Mouse (Mus musculus) MEL (cell line): ENCODE data around the gene Pkd1. TPM values are rescaled to one million over a fixed set of nuclear protein-coding genes. Genes with fewer than 3 reads are reported as not detected.

Experiments
- DNase-seq: peaks from one replicate; pipeline ENCODE4 v3.0.0; 2011; ENCODE audit warnings: low read depth, low spot score
- H3K27ac ChIP-seq: 2 replicates; pipeline ENCODE4 v1.5.1; 2012; ENCODE audit warnings: low read depth, mild to moderate bottlenecking, control low read depth, low read length, moderate library complexity; ENCODE audit not compliant: control insufficient read depth
- H3K27me3 ChIP-seq, 2 experiments: fragments of 150-350 bp in 1 of 2; sonication (generic) in 1 of 2; 2 replicates each; pipeline ENCODE4 v1.6.1; 2012; ENCODE audit warnings: low read length in 2 of 2, mild to moderate bottlenecking in 2 of 2, improper control_type of control experiment in 1 of 2, moderate library complexity in 1 of 2; ENCODE audit not compliant: insufficient read depth in 2 of 2, control insufficient read depth in 1 of 2
- H3K36me3 ChIP-seq, 2 experiments: 2 replicates each; pipeline ENCODE4 v1.6.1; 2012 to 2014; ENCODE audit warnings: low read length in 2 of 2, improper control_type of control experiment in 1 of 2, inconsistent platforms in 1 of 2, mild to moderate bottlenecking in 1 of 2; ENCODE audit not compliant: insufficient read depth in 2 of 2, control insufficient read depth in 1 of 2
- H3K4me1 ChIP-seq, 2 experiments: fragments of 150-350 bp in 1 of 2; sonication (generic) in 1 of 2; 2 replicates each; pipeline ENCODE4 v1.6.1; 2012; ENCODE audit warnings: low read length in 2 of 2, improper control_type of control experiment in 1 of 2, mild to moderate bottlenecking in 1 of 2; ENCODE audit not compliant: insufficient read depth in 2 of 2, control insufficient read depth in 1 of 2
- H3K4me3 ChIP-seq, 2 experiments: fragments of 150-350 bp in 1 of 2; sonication (generic) in 1 of 2; 2 replicates each; pipeline ENCODE4 v1.5.1; 2012; ENCODE audit warnings: low read depth in 2 of 2, low read length in 2 of 2, mild to moderate bottlenecking in 2 of 2, moderate library complexity in 2 of 2, control low read depth in 1 of 2, improper control_type of control experiment in 1 of 2; ENCODE audit not compliant: control insufficient read depth in 1 of 2, insufficient read depth in 1 of 2
- H3K79me2 ChIP-seq: 2 replicates; pipeline ENCODE4 v1.6.1; 2012; ENCODE audit warnings: mild to moderate bottlenecking, low read length, moderate library complexity; ENCODE audit not compliant: control insufficient read depth, poor library complexity, insufficient read depth
- H3K9ac ChIP-seq: 2 replicates; pipeline ENCODE4 v1.6.1; 2012; ENCODE audit warnings: low read depth, mild to moderate bottlenecking, control low read depth, low read length, moderate library complexity; ENCODE audit not compliant: control insufficient read depth, poor library complexity, severe bottlenecking
- H3K9me3 ChIP-seq: fragments of 150-350 bp; sonication (generic); replicated peaks from 2 replicates; pipeline ENCODE4 v1.6.1; 2012; ENCODE audit warnings: mild to moderate bottlenecking, low read length, improper control_type of control experiment, moderate library complexity; ENCODE audit not compliant: insufficient read depth
- BHLHE40 ChIP-seq: IDR thresholded peaks from 2 replicates; pipeline ENCODE4 v1.6.1; 2012; ENCODE audit warnings: low read depth, mild to moderate bottlenecking, inconsistent platforms, low read length, improper control_type of control experiment, borderline replicate concordance
- E2F4 ChIP-seq: IDR thresholded peaks from 2 replicates; pipeline ENCODE4 v1.6.1; 2011; ENCODE audit warnings: low read depth, low read length, improper control_type of control experiment, borderline replicate concordance
- ETS1 ChIP-seq: IDR thresholded peaks from 2 replicates; pipeline ENCODE4 v1.6.1; 2012; ENCODE audit warnings: low read depth, mild to moderate bottlenecking, inconsistent platforms, low read length, improper control_type of control experiment, moderate library complexity
- GATA1 ChIP-seq: IDR thresholded peaks from 2 replicates; pipeline ENCODE4 v1.6.1; 2011; ENCODE audit warnings: low read depth, low read length, improper control_type of control experiment
- HCFC1 ChIP-seq: IDR thresholded peaks from 2 replicates; pipeline ENCODE4 v1.6.1; 2012; ENCODE audit warnings: low read depth, mild to moderate bottlenecking, inconsistent platforms, low read length, improper control_type of control experiment, moderate library complexity
- JUND ChIP-seq: IDR thresholded peaks from 2 replicates; pipeline ENCODE4 v1.6.1; 2011; ENCODE audit warnings: low read depth, mild to moderate bottlenecking, improper control_type of control experiment, low read length
- MEF2A ChIP-seq: IDR thresholded peaks from 2 replicates; pipeline ENCODE4 v1.6.1; 2014; ENCODE audit warnings: low read depth, mild to moderate bottlenecking, inconsistent platforms, low read length, improper control_type of control experiment; ENCODE audit not compliant: poor library complexity, insufficient replicate concordance, severe bottlenecking; ENCODE audit errors: extremely low read depth
- MYB ChIP-seq: IDR thresholded peaks from 2 replicates; pipeline ENCODE4 v1.6.1; 2011; ENCODE audit warnings: mild to moderate bottlenecking, low read depth, low read length, improper control_type of control experiment
- MYC ChIP-seq: IDR thresholded peaks from 2 replicates; pipeline ENCODE4 v1.6.1; 2011; ENCODE audit warnings: low read depth, mild to moderate bottlenecking, low read length, improper control_type of control experiment, moderate library complexity
- NELFE ChIP-seq: IDR thresholded peaks from 2 replicates; pipeline ENCODE4 v1.6.1; 2011; ENCODE audit warnings: low read depth, low read length, improper control_type of control experiment
- POLR2A ChIP-seq, 2 experiments: IDR thresholded peaks; 2 replicates each; pipeline ENCODE4 v1.6.1; 2011 to 2012; ENCODE audit warnings: low read length in 2 of 2, mild to moderate bottlenecking in 2 of 2, control low read depth in 1 of 2, improper control_type of control experiment in 1 of 2, low read depth in 1 of 2, moderate library complexity in 1 of 2; ENCODE audit not compliant: control insufficient read depth in 1 of 2, insufficient read depth in 1 of 2, poor library complexity in 1 of 2
- POLR2AphosphoS5 ChIP-seq: IDR thresholded peaks from 2 replicates; pipeline ENCODE4 v1.6.1; 2012; ENCODE audit warnings: low read depth, borderline replicate concordance, mild to moderate bottlenecking, inconsistent platforms, low read length, moderate library complexity, mixed read lengths
- RAD21 ChIP-seq: IDR thresholded peaks from 2 replicates; pipeline ENCODE4 v1.6.1; 2011; ENCODE audit warnings: mild to moderate bottlenecking, low read depth, low read length, improper control_type of control experiment
- TBP ChIP-seq: IDR thresholded peaks from 2 replicates; pipeline ENCODE4 v1.8.0; 2011; ENCODE audit warnings: low read depth, low read length, improper control_type of control experiment
- TCF12 ChIP-seq: IDR thresholded peaks from 2 replicates; pipeline ENCODE4 v1.6.1; 2014; ENCODE audit warnings: low read depth, mild to moderate bottlenecking, inconsistent platforms, low read length, improper control_type of control experiment, moderate library complexity
- UBTF ChIP-seq: IDR thresholded peaks from 2 replicates; pipeline ENCODE4 v1.6.1; 2012; ENCODE audit warnings: low read depth, mild to moderate bottlenecking, inconsistent platforms, low read length, improper control_type of control experiment, moderate library complexity, borderline replicate concordance; ENCODE audit not compliant: insufficient read depth
- ZKSCAN1 ChIP-seq: IDR thresholded peaks from 2 replicates; pipeline ENCODE4 v1.6.1; 2012; ENCODE audit warnings: low read depth, mild to moderate bottlenecking, inconsistent platforms, low read length, improper control_type of control experiment, moderate library complexity
- ZMIZ1 ChIP-seq: IDR thresholded peaks from 2 replicates; pipeline ENCODE4 v1.6.1; 2012; ENCODE audit warnings: low read depth, mild to moderate bottlenecking, inconsistent platforms, low read length, improper control_type of control experiment, moderate library complexity
- ZNF384 ChIP-seq: IDR thresholded peaks from 2 replicates; pipeline ENCODE4 v1.6.1; 2012; ENCODE audit warnings: low read depth, mild to moderate bottlenecking, inconsistent platforms, low read length, improper control_type of control experiment
- polyA plus RNA-seq, 2 experiments: library from polyadenylated mRNA; stranded (reverse) in 1 of 2; unstranded in 1 of 2; fragments of >175 nt in 1 of 2; fragments of >200 nt in 1 of 2; gene quantifications; 2 replicates each; pipeline versions ENCODE4 v1.2.1 to v1.2.4; 2012; ENCODE audit warnings: low replicate concordance in 2 of 2, low read depth in 1 of 2; ENCODE audit not compliant: insufficient read length in 2 of 2, insufficient read depth in 1 of 2, missing spikeins in 1 of 2
- total RNA-seq: library from RNA; depleted of rRNA; stranded (reverse); fragments of 300-350 nt; gene quantifications from 2 replicates; pipeline ENCODE4 v1.2.3, GENCODE M21; 2012

The Pkd1 gene
- total and polyA plus RNA-seq, 3 experiments: 10.6 to 10.7 TPM; not detected in 1

DNA sequence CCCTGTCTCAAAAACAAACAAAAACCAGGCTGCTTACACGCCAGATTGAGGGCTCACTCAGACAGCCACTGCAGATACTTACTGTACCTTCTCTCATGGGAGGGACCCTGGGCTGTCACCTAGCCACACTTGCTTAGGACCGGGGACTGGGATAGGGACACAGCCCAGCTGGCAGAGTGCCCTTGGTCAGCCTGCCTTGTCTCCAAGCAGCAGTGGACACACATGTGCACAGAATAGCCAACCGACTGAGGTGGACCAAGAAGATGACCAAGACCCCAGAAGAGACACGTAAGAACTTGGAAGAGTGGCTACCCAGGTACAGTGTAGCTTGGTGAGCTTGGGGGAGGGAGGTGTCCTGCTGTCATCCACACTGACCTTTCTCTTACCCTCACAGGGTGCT, 88.6 kb downstream of the Pkd1 start:
- H3K27me3 ChIP-seq: no peaks in the 10 kb centered on the region
- peaks cover 0 to 5% of the 10 kb centered on the region in 2 experiments; a peak in 2 of 4 replicates for H3K36me3 ChIP-seq
- H3K9ac ChIP-seq: no peak overlapping the region
- H3K4me1 ChIP-seq: peaks cover 8 to 9% of the 10 kb centered on the region in 2 experiments
- no peak overlapping the region for H3K27ac ChIP-seq
- no peak overlapping the region for H3K4me3 ChIP-seq
- peaks cover under 1% of the 10 kb centered on the region; the same call in 1 of the 2 replicates for H3K79me2 ChIP-seq
- no peak for TF ChIP-seq MEF2A
- TF ChIP-seq ZNF384: no peak
- TF ChIP-seq BHLHE40: no peak
- H3K9me3 ChIP-seq: no peaks in the 10 kb centered on the region
- no peak for DNase-seq

DNA sequence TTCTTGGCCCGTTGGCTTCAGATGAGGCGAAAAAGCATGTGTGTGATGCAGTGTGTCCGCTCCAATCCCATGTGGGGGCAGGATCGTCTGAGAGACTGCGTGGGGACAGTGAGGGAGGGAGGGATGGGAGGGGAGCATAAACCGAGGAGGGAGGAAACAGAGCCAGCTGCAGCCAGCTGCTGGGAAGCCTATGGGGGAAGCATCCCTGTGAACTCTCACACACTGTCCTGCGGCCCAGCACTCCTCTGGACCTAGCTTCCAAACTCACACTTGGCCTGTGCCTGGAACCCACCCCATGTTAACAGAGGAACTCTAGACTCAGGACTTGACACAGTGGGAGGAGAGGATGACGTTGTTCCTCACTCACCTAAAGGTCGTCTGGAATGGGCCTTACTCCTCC, 89.2 kb downstream of the Pkd1 start:
- Histone ChIP-seq H3K4me3 (no peak overlapping the region), H3K79me2 (no peaks in the 10 kb centered on the region), H3K27me3 (no peaks in the 10 kb centered on the region), H3K9ac (no peak overlapping the region), H3K9me3 (no peaks in the 10 kb centered on the region), H3K27ac (no peak overlapping the region), H3K4me1 (peaks cover 4% of the 10 kb centered on the region in 2 experiments; a peak in 3 of 4 replicates), H3K36me3 (no peaks in the 10 kb centered on the region)
- TF ChIP-seq ETS1: no peak
- no peak for TF ChIP-seq TCF12
- TF ChIP-seq POLR2A (IDR thresholded peaks at IDR 0.05; ENCODE audit: control insufficient read depth in 1 of 2, insufficient read depth in 1 of 2, low read depth in 1 of 2, low read length in 2 of 2, poor library complexity in 1 of 2): no peak
- TF ChIP-seq JUND: no peak
- TF ChIP-seq NELFE: no peak
- DNase-seq: no peak

DNA sequence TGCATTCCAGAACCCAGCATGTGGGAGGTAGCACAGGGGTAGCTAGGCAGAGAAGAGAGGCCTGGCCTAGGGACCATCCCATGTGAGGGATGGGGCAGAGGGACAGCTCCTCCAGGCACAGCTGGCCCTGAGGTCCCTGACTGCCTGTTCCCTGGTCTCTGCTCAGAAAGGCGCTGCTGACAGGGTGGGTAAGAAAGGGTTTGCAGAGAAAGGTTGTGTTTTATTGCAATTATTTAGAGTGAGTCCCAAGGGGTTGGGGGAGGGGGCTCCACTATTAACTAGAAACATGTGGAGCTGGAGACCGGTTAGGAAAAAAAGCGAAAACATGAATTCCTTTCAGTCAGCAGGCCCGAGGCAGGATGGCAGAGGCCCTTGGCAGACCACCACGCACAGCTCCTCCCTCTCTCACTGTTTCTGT, 89.9 kb downstream of the Pkd1 start:
- no peak overlapping the region for H3K9ac ChIP-seq
- no peaks in the 10 kb centered on the region for H3K79me2 ChIP-seq
- no peak overlapping the region for H3K27ac ChIP-seq
- H3K9me3 ChIP-seq: no peaks in the 10 kb centered on the region
- no peaks in the 10 kb centered on the region for H3K27me3 ChIP-seq
- peaks cover 4% of the 10 kb centered on the region in 2 experiments; a peak in 3 of 4 replicates for H3K4me1 ChIP-seq
- TF ChIP-seq POLR2AphosphoS5 (no peak), HCFC1 (no peak), JUND (no peak), E2F4 (no peak), MYC (no peak), MYB (no peak), UBTF (no peak), BHLHE40 (no peak), RAD21 (no peak), TBP (no peak), ZKSCAN1 (no peak), ZMIZ1 (no peak), GATA1 (no peak)
- TF ChIP-seq, all 39 proteins: peak for 0
- Histone ChIP-seq H3K36me3 (no peaks in the 10 kb centered on the region), H3K4me3 (no peak overlapping the region)
- DNase-seq: no peak
